Mouse (Mus musculus) small intestine, adult 2 months (tissue): ENCODE data around the gene Irx6. TPM values are rescaled to one million over a fixed set of nuclear protein-coding genes. Genes with fewer than 3 reads are reported as not detected.

Experiments
- H3K27ac ChIP-seq: fragments of 200-500 bp; 2 replicates; pipeline ENCODE4 v1.5.1; 2012; ENCODE audit warnings: low read depth, low read length, control low read depth, inconsistent platforms; ENCODE audit not compliant: insufficient read depth
- H3K27me3 ChIP-seq: fragments of 200-500 bp; 2 replicates; pipeline ENCODE4 v1.6.1; 2012; ENCODE audit warnings: mild to moderate bottlenecking, moderate library complexity, low read length, inconsistent platforms; ENCODE audit not compliant: control insufficient read depth, insufficient read depth
- H3K36me3 ChIP-seq: fragments of 200-500 bp; 2 replicates; pipeline ENCODE4 v1.6.1; 2012; ENCODE audit warnings: mild to moderate bottlenecking, low read length, control low read depth, inconsistent platforms; ENCODE audit not compliant: control insufficient read depth, insufficient read depth
- H3K4me1 ChIP-seq: fragments of 200-500 bp; 2 replicates; pipeline ENCODE4 v1.6.1; 2012; ENCODE audit warnings: low read length, inconsistent platforms, mixed read lengths; ENCODE audit not compliant: control insufficient read depth, insufficient read depth, insufficient read length
- H3K4me3 ChIP-seq: fragments of 200-500 bp; 2 replicates; pipeline ENCODE4 v1.5.1; 2012; ENCODE audit warnings: low read depth, mild to moderate bottlenecking, control low read depth, inconsistent platforms, low read length, moderate library complexity
- CTCF ChIP-seq: fragments of 200-500 bp; IDR thresholded peaks from 2 replicates; pipeline ENCODE4 v1.5.1; 2012; ENCODE audit warnings: low read depth, mild to moderate bottlenecking, control low read depth, inconsistent platforms, low read length, moderate library complexity, mixed read lengths; ENCODE audit not compliant: insufficient replicate concordance, insufficient read length; ENCODE audit errors: extremely low read depth
- POLR2A ChIP-seq: fragments of 200-500 bp; IDR thresholded peaks from 2 replicates; pipeline ENCODE4 v1.6.1; 2012; ENCODE audit warnings: low read depth, mild to moderate bottlenecking, control low read depth, inconsistent platforms, low read length, moderate library complexity
- WGBS: fragments of 180-500 bp; shearing (Covaris S2); methylation state at CpG from one replicate; pipeline ENCODE4 v1.1.7; 2018; 5-methylcytosine and 5-hydroxymethylcytosine counted together
- polyA plus RNA-seq: library from polyadenylated mRNA; depleted of rRNA; stranded (reverse); fragments of >200 nt; gene quantifications from 2 replicates; pipeline ENCODE4 v1.2.3, GENCODE M21; 2012; rRNA removed

Irx6 gene
- polyA plus RNA-seq, 1 experiment = not detected

GRCm38 (mm10) chr8:92721936-92722321, 47.8 kb downstream of the Irx6 start:
- Histone ChIP-seq H3K36me3 (no peaks in the 10 kb centered on the region), H3K27ac (no peak overlapping the region), H3K4me1 (no peaks in the 10 kb centered on the region), H3K27me3 (no peaks in the 10 kb centered on the region), H3K4me3 (no peak overlapping the region)
- TF ChIP-seq POLR2A = no peak
- TF ChIP-seq CTCF = no peak
- WGBS = 75% methylated on average over 8 of the region's 8 CpGs

- TF ChIP-seq POLR2A (no peak), CTCF (no peak)
These were observed 49.2 kb downstream of the Irx6 start for GRCm38 (mm10) chr8:92723320-92723719.

GRCm38 (mm10) chr8:92723947-92724346, 49.9 kb downstream of the Irx6 start:
- Histone ChIP-seq H3K36me3 (no peaks in the 10 kb centered on the region), H3K27me3 (no peaks in the 10 kb centered on the region), H3K4me3 (no peak overlapping the region), H3K4me1 (no peaks in the 10 kb centered on the region), H3K27ac (no peak overlapping the region)
- WGBS = 64% methylated on average over 7 of the region's 7 CpGs
- TF ChIP-seq POLR2A (no peak), CTCF (no peak)

More at GRCm38 (mm10) chr8:92723320-92723719, 49.2 kb downstream of the Irx6 start:
- Histone ChIP-seq H3K27me3 (no peaks in the 10 kb centered on the region), H3K4me3 (no peak overlapping the region), H3K36me3 (no peaks in the 10 kb centered on the region), H3K27ac (no peak overlapping the region), H3K4me1 (no peaks in the 10 kb centered on the region)
- WGBS = 70% methylated on average over 6 of the region's 6 CpGs

GRCm38 (mm10) chr8:92724359-92724758, 50.3 kb downstream of the Irx6 start:
- Histone ChIP-seq H3K36me3 (no peaks in the 10 kb centered on the region), H3K27ac (no peak overlapping the region), H3K4me1 (no peaks in the 10 kb centered on the region), H3K27me3 (no peaks in the 10 kb centered on the region), H3K4me3 (no peak overlapping the region)
- no peak for TF ChIP-seq POLR2A
- TF ChIP-seq CTCF = no peak
- WGBS = 70% methylated on average over 8 of the region's 8 CpGs

Other genes starting within 250 kb of the Irx6 start
- 24.1 and 50.6 TPM in 2 replicates for gene Mmp2, start 153.0 kb downstream of the Irx6 start, polyA plus RNA-seq
- 1.3 and 2.3 TPM in 2 replicates for gene Lpcat2, start 181.1 kb downstream of the Irx6 start, polyA plus RNA-seq
- gene Capns2, start 227.1 kb downstream of the Irx6 start, polyA plus RNA-seq = not detected in 2 replicates